Mouse (Mus musculus): Measurements from ENCODE around the gene Nemp1.
"Not testable (repeated sequence)": the region's sequence is repeated elsewhere in the genome, so short reads cannot be mapped to it uniquely, and the experiment has no call there.

The Nemp1 gene

DNA sequence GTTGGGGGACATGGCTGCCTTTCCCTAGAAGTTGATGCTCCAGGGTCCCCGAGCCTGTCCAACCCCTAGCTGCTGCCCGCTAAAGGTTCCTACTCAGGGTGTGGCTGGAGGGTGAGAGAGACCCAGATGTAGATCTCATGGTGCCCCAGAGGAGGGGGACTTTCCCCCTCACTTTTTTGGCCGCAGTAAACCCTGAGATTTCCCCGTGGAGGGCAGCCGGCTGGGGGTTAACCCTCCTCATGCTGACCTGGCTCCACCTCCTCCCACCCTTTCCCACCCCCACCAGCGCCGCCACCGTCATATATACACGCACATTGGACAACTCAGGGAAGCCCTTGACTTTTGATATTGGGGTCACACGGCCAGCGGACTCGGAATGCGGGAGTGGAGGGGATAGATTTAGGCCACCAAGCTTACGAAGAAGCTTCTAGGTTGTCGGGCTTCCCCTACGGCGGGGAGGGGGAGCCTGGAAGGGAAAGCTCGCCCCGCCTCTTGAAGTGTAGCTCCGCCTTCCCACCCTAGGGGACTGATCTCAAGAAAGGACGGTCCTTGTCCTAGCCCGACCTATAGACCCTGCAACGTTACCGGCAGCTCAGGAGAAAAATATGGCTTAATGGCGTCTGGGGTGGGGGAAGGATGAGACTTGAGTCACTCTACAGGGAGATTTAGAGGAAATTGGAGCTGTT, 23.0 kb upstream of the Nemp1 start:
- DNase-seq (ENCODE audit: low read depth, low spot score), result no peak

- no peak for DNase-seq (ENCODE audit: low read depth, low spot score)
Measured at GRCm38 (mm10) chr10:127645791-127646190, 20.9 kb upstream of the Nemp1 start.

GRCm38 (mm10) chr10:127652906-127653638, 13.6 kb upstream of the Nemp1 start:
- no peak for DNase-seq (ENCODE audit: low read depth, low spot score)

GRCm38 (mm10) chr10:127654970-127655579, 11.6 kb upstream of the Nemp1 start:
- DNase-seq (ENCODE audit: low read depth, low spot score), result no peak

DNA sequence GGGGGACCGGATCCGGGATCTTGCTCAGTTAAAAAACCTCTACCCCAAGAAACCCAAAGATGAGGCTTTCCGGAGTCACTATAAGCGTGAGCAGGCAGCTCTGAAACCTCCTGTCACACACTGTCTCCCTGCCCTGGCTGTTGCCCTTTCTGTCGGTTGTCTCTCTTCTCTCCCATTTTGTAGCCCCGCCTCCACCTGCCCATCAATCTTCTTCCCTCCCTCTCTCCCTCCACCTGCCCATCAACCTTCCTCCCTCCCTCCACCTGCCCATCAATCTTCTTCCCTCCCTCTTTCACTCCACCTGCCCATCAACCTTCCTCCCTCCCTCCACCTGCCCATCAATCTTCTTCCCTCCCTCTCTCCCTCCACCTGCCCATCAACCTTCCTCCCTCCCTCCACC, 9.1 kb upstream of the Nemp1 start:
- DNase-seq (ENCODE audit: low read depth, low spot score), result not testable (repeated sequence)

- no peak for DNase-seq (ENCODE audit: low read depth, low spot score)
Measured at GRCm38 (mm10) chr10:127658076-127658475, 8.6 kb upstream of the Nemp1 start.

- no peak for DNase-seq (ENCODE audit: low read depth, low spot score)
Measured at GRCm38 (mm10) chr10:127659551-127659950, 7.2 kb upstream of the Nemp1 start.

DNA sequence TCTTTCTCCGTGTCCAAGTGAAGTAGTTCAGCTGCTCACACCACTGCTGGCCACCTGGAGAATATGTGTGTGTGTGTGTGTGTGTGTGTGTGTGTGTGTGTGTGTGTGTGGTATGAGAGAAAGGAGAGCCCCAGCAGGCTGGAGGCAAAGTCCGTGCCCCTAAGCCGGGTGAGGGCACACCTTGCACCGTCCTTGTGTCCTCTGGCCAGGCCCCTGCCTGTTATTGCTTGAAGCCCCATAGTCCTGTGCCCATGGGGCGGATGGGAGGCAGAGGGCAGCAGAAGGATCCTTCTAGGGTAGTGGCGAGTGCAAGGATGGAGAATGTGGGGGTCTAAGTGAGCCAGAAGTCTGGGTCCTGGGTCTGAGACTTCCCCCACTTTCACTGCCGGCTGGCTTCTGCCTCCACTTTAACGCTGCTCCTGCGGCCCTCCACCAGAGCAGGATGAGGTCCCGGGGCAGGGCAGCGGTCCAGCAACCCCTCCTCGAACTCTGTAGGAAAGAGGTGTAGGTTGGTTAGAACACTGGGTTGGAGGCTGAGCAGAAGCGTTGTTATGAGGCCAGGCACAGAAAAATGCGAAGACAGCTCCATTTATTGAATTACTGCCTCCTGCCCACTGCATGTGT, 5.3 kb upstream of the Nemp1 start:
- no peak for DNase-seq (ENCODE audit: low read depth, low spot score)

- no peak for DNase-seq (ENCODE audit: low read depth, low spot score)
Measured at GRCm38 (mm10) chr10:127661915-127662663, 4.6 kb upstream of the Nemp1 start.

DNA sequence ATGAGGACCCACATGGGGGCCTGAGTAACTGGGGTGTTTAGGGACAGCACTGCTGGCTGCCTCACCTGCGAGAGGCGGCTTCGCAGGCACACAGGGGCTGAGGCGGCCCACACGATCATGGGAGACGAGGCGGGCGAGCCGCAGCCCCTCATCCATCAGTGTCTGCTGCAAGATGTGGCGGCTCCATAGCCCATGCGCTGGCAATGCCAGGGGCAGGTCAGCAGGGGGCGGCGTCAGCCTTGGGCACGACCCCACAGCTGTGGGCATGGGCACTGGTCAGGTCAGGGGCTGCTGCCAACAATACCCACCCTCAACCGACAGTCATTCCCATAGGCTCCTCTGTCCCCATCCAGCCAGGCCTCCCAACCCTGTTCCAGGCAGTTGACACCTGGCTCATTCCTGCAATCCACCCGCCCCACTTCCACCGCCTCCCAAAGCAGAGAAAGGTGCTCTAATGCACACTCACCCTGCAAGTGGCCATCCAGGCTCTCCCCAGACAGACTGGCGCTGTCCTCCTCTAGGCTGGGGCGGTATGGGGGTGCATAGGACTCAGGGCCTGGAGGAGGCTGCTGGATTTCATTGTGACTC, 3.9 kb upstream of the Nemp1 start:
- DNase-seq (ENCODE audit: low read depth, low spot score), result no peak

GRCm38 (mm10) chr10:127663590-127663989, 3.1 kb upstream of the Nemp1 start:
- DNase-seq (ENCODE audit: low read depth, low spot score), result no peak

GRCm38 (mm10) chr10:127664166-127664565, 2.5 kb upstream of the Nemp1 start:
- DNase-seq (ENCODE audit: low read depth, low spot score), result no peak

GRCm38 (mm10) chr10:127664891-127665290, 1.8 kb upstream of the Nemp1 start:
- no peak for DNase-seq (ENCODE audit: low read depth, low spot score)

GRCm38 (mm10) chr10:127665366-127666181, 1.1 kb upstream of the Nemp1 start:
- no peak for DNase-seq (ENCODE audit: low read depth, low spot score)

GRCm38 (mm10) chr10:127667269-127668092, 780 bp downstream of the Nemp1 start:
- no peak for DNase-seq (ENCODE audit: low read depth, low spot score)

DNA sequence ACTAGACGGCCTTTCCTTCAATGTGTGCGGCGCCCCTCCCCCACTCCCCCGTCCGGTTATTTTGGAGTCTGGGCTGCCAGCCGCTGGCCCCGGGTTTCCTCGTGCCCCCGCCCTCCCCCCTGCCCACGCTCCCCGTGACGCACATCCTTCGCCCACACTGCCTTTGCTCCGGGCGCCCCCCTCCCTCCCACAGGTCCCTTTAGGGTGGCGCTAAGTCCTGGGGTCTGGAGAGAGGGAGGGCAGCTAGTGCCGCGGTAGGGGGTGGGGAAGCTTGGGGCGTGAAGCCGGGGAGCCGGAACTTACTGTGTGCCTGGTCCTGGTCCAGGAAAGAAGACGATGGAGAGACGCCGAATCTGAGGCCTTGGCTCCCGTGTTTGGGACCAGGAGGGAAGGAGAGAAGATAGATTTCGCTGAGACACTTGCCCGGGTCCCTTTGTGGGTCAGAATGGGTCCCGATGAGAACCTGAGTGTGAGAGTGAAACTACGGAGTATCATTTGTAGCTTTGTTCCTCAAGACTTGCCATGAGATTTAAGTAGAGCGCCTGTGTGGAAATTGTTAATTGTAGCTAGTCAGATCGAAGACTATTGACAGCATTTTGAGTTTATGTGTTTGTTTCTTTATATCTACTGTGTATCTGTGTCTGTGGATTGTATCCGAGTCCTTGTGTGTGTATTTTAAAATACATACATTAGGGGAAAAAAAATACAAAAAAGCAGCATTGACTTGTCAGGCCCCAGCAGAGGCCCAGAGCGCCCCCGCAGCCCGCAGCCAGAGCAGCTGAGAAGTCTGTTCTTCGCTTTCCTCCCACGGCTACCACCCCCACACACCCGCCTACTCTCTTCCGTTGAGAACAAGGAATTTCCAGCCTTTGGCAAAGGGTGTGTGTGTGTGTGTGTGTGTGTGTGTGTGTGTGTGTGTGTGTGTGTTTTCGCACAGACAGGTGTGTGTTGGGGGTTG, 1.7 kb downstream of the Nemp1 start, which contains the start of gene Nab2:
TSS of gene Nab2 (minus strand) at position 476 of the 958 bp plus-strand sequence.
- no peak for DNase-seq (ENCODE audit: low read depth, low spot score)

GRCm38 (mm10) chr10:127669170-127669569, 2.5 kb downstream of the Nemp1 start:
- no peak for DNase-seq (ENCODE audit: low read depth, low spot score)

GRCm38 (mm10) chr10:127670185-127670584, 3.5 kb downstream of the Nemp1 start:
- DNase-seq (ENCODE audit: low read depth, low spot score), result no peak
